Mouse (Mus musculus): ENCODE results near the gene Rpusd1.

The Rpusd1 gene

GRCm38 (mm10) chr17:25755627-25756377 is 28.3 kb downstream of the Rpusd1 start:
- CTCF ChIA-PET, result interaction anchor here in 3 of 4 experiments (0.6 to 2.1 kb wide), 3 partner anchors 24 to 253 kb away, joined by 3 to 7 read pairs (median 3); no protein-coding TSS in a partner anchor
- POLR2A ChIA-PET, result interaction anchor here (0.6 to 11.8 kb wide), 37 partner anchors 8 to 1155 kb away, joined by 3 to 137 read pairs (median 6); partner anchors contain the start of genes Chtf18 (in 3 of the 4), Narfl (in 3 of the 4), Rpusd1 (in 3 of the 4) and Mcrip2 (in 2 of the 4)

- CTCF ChIA-PET, result interaction anchor here (0.7 to 2.1 kb wide), 11 partner anchors 17 to 1032 kb away, joined by 3 to 7 read pairs (median 4); partner anchors contain the start of genes Narfl (in 3 of the 4), Chtf18 (in 1 of the 4), Ndufb10 (in 1 of the 4) and Rpusd1 (in 1 of the 4)
- POLR2A ChIA-PET, result interaction anchor here (0.6 to 11.8 kb wide), 72 partner anchors 9 to 1800 kb away, joined by 3 to 137 read pairs (median 4); partner anchors contain the start of genes Chtf18 (in 3 of the 4), Narfl (in 3 of the 4), Rpusd1 (in 3 of the 4) and Haghl (in 2 of the 4)
These were observed 29.1 kb downstream of the Rpusd1 start for GRCm38 (mm10) chr17:25756378-25757242.

GRCm38 (mm10) chr17:25757691-25758090 is 30.2 kb downstream of the Rpusd1 start:
- ChIA-PET POLR2A (interaction anchor here (0.6 to 11.8 kb wide), 33 partner anchors 8 to 1798 kb away, joined by 3 to 137 read pairs (median 6); partner anchors contain the start of genes Chtf18 (in 3 of the 4), Rpusd1 (in 3 of the 4), Narfl (in 2 of the 4) and Haghl (in 1 of the 4)), CTCF (interaction anchor here in 2 of 4 experiments (0.9 to 1.4 kb wide), 2 partner anchors 34 to 190 kb away, joined by 3 to 5 read pairs; no protein-coding TSS in a partner anchor)

- ChIA-PET POLR2A (interaction anchor here in 3 of 4 experiments (0.7 to 11.8 kb wide), 16 partner anchors 9 to 72 kb away, joined by 3 to 137 read pairs (median 4); partner anchors contain the start of genes Chtf18 (in 2 of the 3), Narfl (in 2 of the 3), Rpusd1 (in 2 of the 3) and Fam173a (in 1 of the 3)), CTCF (interaction anchor here in 2 of 4 experiments (0.9 to 2.2 kb wide), 5 partner anchors 10 to 28 kb away, joined by 3 to 9 read pairs (median 3); partner anchors contain the start of gene Narfl (in 1 of the 2))
These were observed 32.7 kb downstream of the Rpusd1 start for GRCm38 (mm10) chr17:25760148-25760547.

- ChIA-PET CTCF (interaction anchor here in 2 of 4 experiments (0.6 to 1.4 kb wide), 4 partner anchors 12 to 475 kb away, joined by 3 to 7 read pairs (median 4); partner anchors contain the start of genes Narfl (in 2 of the 2), Chtf18 (in 1 of the 2) and Rpusd1 (in 1 of the 2)), POLR2A (interaction anchor here in 3 of 4 experiments (0.5 to 11.8 kb wide), 9 partner anchors 8 to 112 kb away, joined by 3 to 137 read pairs (median 5); partner anchors contain the start of genes Chtf18 (in 2 of the 3), Rpusd1 (in 2 of the 3) and Stub1 (in 1 of the 3))
These were observed 34.1 kb downstream of the Rpusd1 start for GRCm38 (mm10) chr17:25761561-25761970.

GRCm38 (mm10) chr17:25762591-25762990 is 35.1 kb downstream of the Rpusd1 start:
- POLR2A ChIA-PET, result interaction anchor here in 3 of 4 experiments (0.5 to 11.8 kb wide), 11 partner anchors 9 to 474 kb away, joined by 3 to 137 read pairs (median 4); partner anchors contain the start of genes Chtf18 (in 2 of the 3), Rpusd1 (in 2 of the 3), Metrn (in 1 of the 3) and Msln (in 1 of the 3)
- CTCF ChIA-PET, result interaction anchor here (0.6 to 1.6 kb wide), 5 partner anchors 11 to 746 kb away, joined by 3 to 7 read pairs (median 4); partner anchors contain the start of gene Narfl (in 1 of the 4)

- POLR2A ChIA-PET, result interaction anchor here (0.6 to 5.6 kb wide), 9 partner anchors 8 to 837 kb away, joined by 3 to 49 read pairs (median 4); partner anchors contain the start of gene Stub1 (in 1 of the 4)
- CTCF ChIA-PET, result interaction anchor here in 1 of 4 experiments (2.5 kb wide), 1 partner anchor 34 kb away, joined by 6 read pairs; no protein-coding TSS in a partner anchor
These were observed 38.4 kb downstream of the Rpusd1 start for GRCm38 (mm10) chr17:25765886-25766285.

- CTCF ChIA-PET, result interaction anchor here in 1 of 4 experiments (1.2 kb wide), 1 partner anchor 10 kb away, joined by 3 read pairs; no protein-coding TSS in a partner anchor
- POLR2A ChIA-PET, result interaction anchor here in 3 of 4 experiments (0.6 to 5.6 kb wide), 18 partner anchors 8 to 908 kb away, joined by 3 to 49 read pairs (median 4); partner anchors contain the start of genes Chtf18 (in 1 of the 3), Haghl (in 1 of the 3), Msln (in 1 of the 3) and Rpusd1 (in 1 of the 3)
These were observed 41.9 kb downstream of the Rpusd1 start for GRCm38 (mm10) chr17:25769331-25769730.

GRCm38 (mm10) chr17:25773549-25774120 is 46.2 kb downstream of the Rpusd1 start, which contains the start of gene Narfl:
Gene Narfl (plus strand): TSS chr17:25773776.
- POLR2A ChIA-PET, result interaction anchor here (0.6 to 4.1 kb wide), 33 partner anchors 8 to 479 kb away, joined by 3 to 31 read pairs (median 6); partner anchors contain the start of genes Chtf18 (in 3 of the 4), Haghl (in 3 of the 4), Rpusd1 (in 3 of the 4) and Stub1 (in 2 of the 4)

GRCm38 (mm10) chr17:25775318-25776062 is 48.0 kb downstream of the Rpusd1 start:
- ChIA-PET POLR2A (interaction anchor here in 2 of 4 experiments (0.6 to 4.1 kb wide), 7 partner anchors 10 to 889 kb away, joined by 4 to 31 read pairs (median 13); partner anchors contain the start of genes Chtf18 (in 2 of the 2), Rpusd1 (in 2 of the 2), Haghl (in 1 of the 2) and Spsb3 (in 1 of the 2)), CTCF (interaction anchor here in 2 of 4 experiments (1.2 to 2.7 kb wide), 2 partner anchors 26 kb away, joined by 4 to 10 read pairs; no protein-coding TSS in a partner anchor)

More at GRCm38 (mm10) chr17:25773549-25774120, 46.2 kb downstream of the Rpusd1 start, which contains the start of gene Narfl:
- CTCF ChIA-PET, result interaction anchor here (0.6 to 2.7 kb wide), 47 partner anchors 8 to 296 kb away, joined by 3 to 20 read pairs (median 5); partner anchors contain the start of genes Chtf18 (in 4 of the 4), Rpusd1 (in 4 of the 4), Haghl (in 2 of the 4) and Metrn (in 2 of the 4)

- CTCF ChIA-PET, result interaction anchor here in 1 of 4 experiments (1.1 kb wide), 1 partner anchor 54 kb away, joined by 4 read pairs; no protein-coding TSS in a partner anchor
- POLR2A ChIA-PET, result interaction anchor here in 2 of 4 experiments (1.0 to 1.9 kb wide), 6 partner anchors 7 to 54 kb away, joined by 3 to 5 read pairs (median 4); partner anchors contain the start of genes Chtf18 (in 1 of the 2) and Haghl (in 1 of the 2)
These were observed 50.5 kb downstream of the Rpusd1 start for GRCm38 (mm10) chr17:25777948-25778347.
